Mouse (Mus musculus) adrenal gland, postnatal 25 days (tissue): Measurements from ENCODE around the gene Nr1h3. TPM values are rescaled to one million over a fixed set of nuclear protein-coding genes. Genes with fewer than 3 reads are reported as not detected.

Experiments
- DNase-seq: peaks from one replicate; pipeline ENCODE4 v3.0.0; 2021; ENCODE audit warnings: mixed read lengths
- total RNA-seq: library from RNA; stranded (reverse); gene quantifications from 2 replicates; pipeline ENCODE4 v1.2.3, GENCODE M21; 2021

The Nr1h3 gene
- total RNA-seq, 1 experiment from 2014 or later = 16.7 TPM

GRCm38 (mm10) chr2:91139764-91140163 lies 62.9 kb downstream of the Nr1h3 start:
- DNase-seq = no peak

GRCm38 (mm10) chr2:91139311-91139710 lies 63.3 kb downstream of the Nr1h3 start:
- no peak for DNase-seq

- DNase-seq = no peak
These were observed 65.2 kb downstream of the Nr1h3 start for GRCm38 (mm10) chr2:91137481-91137880.

- no peak for DNase-seq
These were observed 65.9 kb downstream of the Nr1h3 start for GRCm38 (mm10) chr2:91136513-91137412.

Other genes starting within 250 kb of the Nr1h3 start
- gene Rapsn, start 167.2 kb downstream of the Nr1h3 start, total RNA-seq = 2.1 and 2.9 TPM in 2 replicates
- gene Psmc3, start 148.8 kb downstream of the Nr1h3 start, total RNA-seq = 203 and 258 TPM in 2 replicates
- gene Slc39a13, start 132.4 kb downstream of the Nr1h3 start, total RNA-seq = 31.2 and 32.7 TPM in 2 replicates
- gene Spi1, start 120.4 kb downstream of the Nr1h3 start, total RNA-seq = 3.0 and 3.3 TPM in 2 replicates
- gene Mybpc3, start 84.7 kb downstream of the Nr1h3 start, total RNA-seq = not detected in 2 replicates
- gene Madd, start 19.0 kb downstream of the Nr1h3 start, total RNA-seq = 21.0 and 22.9 TPM in 2 replicates
- gene Acp2, start 51 bp upstream of the Nr1h3 start, total RNA-seq = 34.0 and 41.8 TPM in 2 replicates
- 10.4 and 13.2 TPM in 2 replicates for gene Ddb2, start 34.1 kb upstream of the Nr1h3 start, total RNA-seq
- gene Pacsin3, start 53.1 kb upstream of the Nr1h3 start, total RNA-seq = 134 and 152 TPM in 2 replicates
- 107 and 108 TPM in 2 replicates for gene Arfgap2, start 62.1 kb upstream of the Nr1h3 start, total RNA-seq
- 13.6 and 20.7 TPM in 2 replicates for gene 1110051M20Rik, start 241.9 kb upstream of the Nr1h3 start, total RNA-seq